Mouse (Mus musculus) heart, postnatal 36 days (tissue): Measurements from ENCODE around the gene Nop2. TPM values are rescaled to one million over a fixed set of nuclear protein-coding genes. Genes with fewer than 3 reads are reported as not detected.

ENCODE experiments used
- DNase-seq, 2 experiments: peaks; one replicate each; pipeline ENCODE4 v3.0.0; 2021 to 2022
- intact Hi-C: fragments of 180-260 bp; cut with DNase I; formaldehyde crosslinking; loops from one replicate; pipeline ENCODE4 v1.15.1; 2025
- microRNA-seq, 2 experiments: library from miRNA; unstranded; fragments of <30 nt; microRNA quantifications; one replicate each; pipeline ENCODE4 v1.2.0; 2021; ENCODE audit warnings: borderline number of aligned reads in 2 of 2
- total RNA-seq, 2 experiments: library from RNA; stranded (reverse); gene quantifications; 2 replicates each; pipeline ENCODE4 v1.2.3; 2021

The Nop2 gene
- total RNA-seq, 2 experiments from 2014 or later: 20.3 to 21.0 TPM

GRCm38 (mm10) chr6:125166051-125166751 is 34.5 kb downstream of the Nop2 start, which contains the start of gene Gapdh:
Gene Gapdh, minus strand, starts transcription at chr6:125166467.
- intact Hi-C loops: no loop called here
- peak; percentile 87 to 89 for DNase-seq

GRCm38 (mm10) chr6:125166861-125167650 is 35.3 kb downstream of the Nop2 start:
- peak in 1 of 2 experiments; percentile 61 for DNase-seq
- intact Hi-C loops: no loop called here

GRCm38 (mm10) chr6:125168086-125168485 is 36.4 kb downstream of the Nop2 start:
- intact Hi-C loops: loop anchor here (2.0 kb wide), 1 partner anchor 23 kb away; the partner anchor contains the start of genes Mrpl51 and Ncapd2

GRCm38 (mm10) chr6:125170194-125170593 is 38.5 kb downstream of the Nop2 start:
- intact Hi-C loops: no loop called here
- no peak for DNase-seq

More at GRCm38 (mm10) chr6:125168086-125168485, 36.4 kb downstream of the Nop2 start:
- DNase-seq: no peak

GRCm38 (mm10) chr6:125172474-125172873 is 40.8 kb downstream of the Nop2 start:
- intact Hi-C loops: no loop called here
- DNase-seq: no peak

- no peak for DNase-seq
- intact Hi-C loops: no loop called here
These were observed 41.5 kb downstream of the Nop2 start for GRCm38 (mm10) chr6:125173256-125173655.

- intact Hi-C loops: no loop called here
- no peak for DNase-seq
These were observed 43.8 kb downstream of the Nop2 start for GRCm38 (mm10) chr6:125175469-125175868.

GRCm38 (mm10) chr6:125179601-125180000 is 47.9 kb downstream of the Nop2 start:
- intact Hi-C loops: no loop called here
- no peak for DNase-seq

GRCm38 (mm10) chr6:125182133-125182532 is 50.4 kb downstream of the Nop2 start:
- intact Hi-C loops: no loop called here
- DNase-seq: peak in 1 of 2 experiments; percentile 38

GRCm38 (mm10) chr6:125186203-125186602 is 54.5 kb downstream of the Nop2 start:
- DNase-seq: no peak
- intact Hi-C loops: no loop called here

- DNase-seq: no peak
- intact Hi-C loops: loop anchor here (2.0 kb wide), 1 partner anchor 22 kb away; no protein-coding TSS in a partner anchor
These were observed 59.1 kb downstream of the Nop2 start for GRCm38 (mm10) chr6:125190816-125191215.

- peak; percentile 95 to 97 for DNase-seq
- intact Hi-C loops: loop anchor here (2.0 kb wide), 2 partner anchors 23 to 27 kb away; no protein-coding TSS in a partner anchor
These were observed 59.8 kb downstream of the Nop2 start, which contains the start of the genes Ncapd2 and Mrpl51 for GRCm38 (mm10) chr6:125191332-125192015. Gene Ncapd2, minus strand, starts transcription at chr6:125191701. Gene Mrpl51, plus strand, starts transcription at chr6:125191801.

GRCm38 (mm10) chr6:125192016-125192714 is 60.5 kb downstream of the Nop2 start:
- intact Hi-C loops: loop anchor here (2.0 kb wide), 1 partner anchor 27 kb away; no protein-coding TSS in a partner anchor
- peak; percentile 88 to 90 for DNase-seq

GRCm38 (mm10) chr6:125192841-125193240 is 61.1 kb downstream of the Nop2 start:
- intact Hi-C loops: loop anchor here (2.0 kb wide), 1 partner anchor 26 kb away; no protein-coding TSS in a partner anchor
- no peak for DNase-seq

- DNase-seq: no peak
- intact Hi-C loops: loop anchor here (2.0 kb wide), 1 partner anchor 25 kb away; no protein-coding TSS in a partner anchor
These were observed 61.7 kb downstream of the Nop2 start for GRCm38 (mm10) chr6:125193390-125193789.

Small RNA genes within 50 kb of the gene (microRNA-seq; reads per million reads assigned to microRNA genes)
- 0 to 0.67 reads per million in 2 experiments for gene Mir7045

Other genes with a start within 250 kb of the Nop2 start
- gene Cd4, start 243.7 kb upstream of the Nop2 start, total RNA-seq: under 1 TPM; 0.72 to 0.76 TPM
- under 1 TPM; 0.19 to 0.43 TPM for gene Lag3, start 220.2 kb upstream of the Nop2 start, total RNA-seq
- gene Ptms, start 211.8 kb upstream of the Nop2 start, total RNA-seq: 100 to 1,000 TPM; 192 to 194 TPM
- gene Mlf2, start 200.5 kb upstream of the Nop2 start, total RNA-seq: 100 to 1,000 TPM; 195 to 197 TPM
- 10 to 100 TPM; 93.6 to 98.8 TPM for gene Cops7a, start 166.4 kb upstream of the Nop2 start, total RNA-seq
- 1 to 10 TPM in 1 of 2 experiments, under 1 TPM in 1; 0.81 to 1.0 TPM for gene Pianp, start 135.2 kb upstream of the Nop2 start, total RNA-seq
- gene Zfp384, start 122.8 kb upstream of the Nop2 start, total RNA-seq: 10 to 100 TPM; 19.6 to 21.6 TPM
- gene Ing4, start 92.1 kb upstream of the Nop2 start, total RNA-seq: 10 to 100 TPM; 30.5 to 34.4 TPM
- gene Acrbp, start 82.2 kb upstream of the Nop2 start, total RNA-seq: 1 to 10 TPM; 1.7 to 2.1 TPM
- gene Lpar5, start 64.0 kb upstream of the Nop2 start, total RNA-seq: under 1 TPM in 1 of 2 experiments, not detected in 1; 0.24 TPM
- 100 to 1,000 TPM; 118 to 127 TPM for gene Chd4, start 35.9 kb upstream of the Nop2 start, total RNA-seq
- 1 to 10 TPM; 6.6 to 9.4 TPM for gene Iffo1, start 13.3 kb downstream of the Nop2 start, total RNA-seq
- gene Gapdh, start 34.6 kb downstream of the Nop2 start, total RNA-seq: 1,000 to 10,000 TPM; 4,473 to 4,723 TPM
- 10 to 100 TPM; 20.8 to 25.3 TPM for gene Ncapd2, start 59.8 kb downstream of the Nop2 start, total RNA-seq
- gene Mrpl51, start 59.9 kb downstream of the Nop2 start, total RNA-seq: 100 to 1,000 TPM; 308 to 334 TPM
- 1 to 10 TPM; 5.0 to 6.5 TPM for gene Vamp1, start 83.6 kb downstream of the Nop2 start, total RNA-seq
- 1 to 10 TPM; 4.4 to 5.1 TPM for gene Tapbpl, start 100.0 kb downstream of the Nop2 start, total RNA-seq
- under 1 TPM in 1 of 2 experiments, not detected in 1; 0.49 TPM for gene Cd27, start 105.1 kb downstream of the Nop2 start, total RNA-seq
- gene Tuba3a, start 154.1 kb downstream of the Nop2 start, total RNA-seq: not detected
- 10 to 100 TPM; 28.8 to 31.3 TPM for gene Ltbr, start 182.0 kb downstream of the Nop2 start, total RNA-seq
- gene Scnn1a, start 188.8 kb downstream of the Nop2 start, total RNA-seq: 1 to 10 TPM in 1 of 2 experiments, under 1 TPM in 1; 0.46 to 1.1 TPM
- gene Tnfrsf1a, start 217.5 kb downstream of the Nop2 start, total RNA-seq: 10 to 100 TPM; 59.6 to 63.7 TPM
- gene Plekhg6, start 248.9 kb downstream of the Nop2 start, total RNA-seq: not detected